Mouse (Mus musculus) skeletal muscle tissue, adult 2 months (tissue): Measurements from ENCODE around the gene Cenpo.
"Not testable (repeated sequence)": the region's sequence is repeated elsewhere in the genome, so short reads cannot be mapped to it uniquely, and the experiment has no call there.

Source experiments
- DNase-seq: peaks from one replicate; pipeline ENCODE4 v3.0.0-alpha.2; 2012; ENCODE audit warnings: low read depth, low spot score

The Cenpo gene

GRCm38 (mm10) chr12:4233572-4234508, at the start of gene Cenpo, which contains the start of gene Ptrhd1:
Cenpo (minus strand) TSS chr12:4234294.
Ptrhd1 (plus strand) TSS chr12:4234027.
- peak; percentile 96 for DNase-seq

DNA sequence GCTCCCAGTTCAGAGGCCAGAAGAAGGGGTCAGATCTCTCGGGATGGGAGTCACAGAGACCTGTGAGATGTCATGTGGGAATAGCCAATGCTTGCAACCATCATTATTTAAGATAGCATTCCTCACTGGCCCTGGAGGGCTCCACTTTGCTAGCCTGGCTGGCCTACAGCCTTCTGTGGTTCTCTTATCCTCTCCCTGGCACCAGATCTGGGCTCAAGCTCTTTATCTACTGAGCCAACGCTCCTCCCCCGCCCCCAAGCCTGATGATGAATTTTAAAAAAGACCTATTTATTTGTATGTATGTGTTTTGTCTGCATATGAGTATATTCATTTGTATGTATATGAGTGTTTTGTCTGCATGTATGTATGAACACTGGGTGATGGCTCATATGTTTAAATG, 45.8 kb upstream of the Cenpo start:
- no peak for DNase-seq

DNA sequence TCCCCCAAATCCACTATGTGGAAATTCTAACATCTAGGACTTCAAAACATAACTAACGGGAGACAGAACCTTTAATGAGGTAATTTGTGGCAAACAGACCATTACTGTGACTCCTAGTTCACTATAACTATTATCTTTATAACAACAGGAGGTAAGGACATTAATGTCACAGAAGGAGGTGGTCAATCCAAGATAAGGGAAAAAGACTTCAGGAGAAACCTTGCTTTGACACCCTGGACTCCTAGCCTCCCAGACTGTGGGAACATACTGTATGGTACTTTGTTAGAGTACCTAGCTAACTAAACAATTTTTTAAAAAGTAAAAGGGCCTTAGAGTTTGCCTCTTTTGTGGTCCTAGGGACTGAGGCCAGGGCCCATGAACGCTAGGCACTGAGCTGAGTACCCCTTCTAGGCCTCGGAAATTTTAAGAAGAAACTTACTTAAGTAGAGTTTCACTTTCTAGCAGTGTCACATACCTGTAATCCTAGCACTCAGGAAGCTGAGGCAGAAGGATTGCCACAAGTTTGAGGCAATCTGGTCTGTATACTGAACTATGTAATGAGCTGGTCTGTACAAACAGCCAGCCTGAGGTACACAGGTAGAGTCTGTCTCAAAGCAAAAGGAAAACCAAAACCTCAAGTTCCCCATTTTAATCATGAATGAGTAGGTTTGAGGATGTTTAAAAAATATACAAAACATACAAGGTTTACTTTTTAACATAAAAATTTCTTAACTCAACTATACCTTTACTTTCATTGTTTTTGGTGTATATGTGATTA, 45.1 kb upstream of the Cenpo start:
- no peak for DNase-seq

DNA sequence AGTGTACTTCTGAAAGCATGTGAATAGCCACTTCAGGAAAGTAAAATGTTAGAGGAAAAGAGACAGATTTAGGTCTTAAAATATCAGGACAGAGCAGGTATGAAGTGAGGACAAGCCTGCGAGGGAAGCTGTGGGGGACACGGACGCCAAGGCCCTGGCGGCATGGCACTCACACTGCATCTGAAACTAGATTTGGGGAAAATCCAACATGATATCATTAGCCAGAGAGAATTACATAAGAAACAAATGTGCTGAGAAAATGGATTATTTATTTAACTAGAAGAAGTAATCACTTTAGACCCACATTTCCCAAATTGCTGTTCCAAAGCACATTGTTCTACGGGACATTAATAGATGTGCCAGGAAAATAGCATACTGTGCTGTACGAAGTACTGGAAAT, 37.0 kb upstream of the Cenpo start:
- no peak for DNase-seq

DNA sequence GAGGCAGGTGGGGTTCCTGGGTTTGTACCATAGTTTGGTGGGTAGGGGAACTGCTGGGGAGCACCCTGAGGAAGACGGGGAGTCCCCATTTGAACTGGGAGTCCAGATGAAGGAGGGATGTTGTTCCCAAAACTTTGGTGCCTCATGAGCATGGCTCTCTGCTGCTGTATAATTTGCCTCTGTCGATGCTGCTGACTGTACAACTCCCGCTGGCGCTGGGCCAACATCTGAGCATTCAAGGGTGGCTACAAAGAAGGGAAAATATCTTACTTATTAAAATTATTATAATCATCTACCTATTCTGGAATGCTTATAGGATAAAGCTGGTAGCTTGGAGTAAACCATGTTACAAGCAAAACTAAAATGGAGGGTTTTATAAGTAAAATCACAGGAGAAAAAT, 33.7 kb upstream of the Cenpo start:
- DNase-seq = no peak

DNA sequence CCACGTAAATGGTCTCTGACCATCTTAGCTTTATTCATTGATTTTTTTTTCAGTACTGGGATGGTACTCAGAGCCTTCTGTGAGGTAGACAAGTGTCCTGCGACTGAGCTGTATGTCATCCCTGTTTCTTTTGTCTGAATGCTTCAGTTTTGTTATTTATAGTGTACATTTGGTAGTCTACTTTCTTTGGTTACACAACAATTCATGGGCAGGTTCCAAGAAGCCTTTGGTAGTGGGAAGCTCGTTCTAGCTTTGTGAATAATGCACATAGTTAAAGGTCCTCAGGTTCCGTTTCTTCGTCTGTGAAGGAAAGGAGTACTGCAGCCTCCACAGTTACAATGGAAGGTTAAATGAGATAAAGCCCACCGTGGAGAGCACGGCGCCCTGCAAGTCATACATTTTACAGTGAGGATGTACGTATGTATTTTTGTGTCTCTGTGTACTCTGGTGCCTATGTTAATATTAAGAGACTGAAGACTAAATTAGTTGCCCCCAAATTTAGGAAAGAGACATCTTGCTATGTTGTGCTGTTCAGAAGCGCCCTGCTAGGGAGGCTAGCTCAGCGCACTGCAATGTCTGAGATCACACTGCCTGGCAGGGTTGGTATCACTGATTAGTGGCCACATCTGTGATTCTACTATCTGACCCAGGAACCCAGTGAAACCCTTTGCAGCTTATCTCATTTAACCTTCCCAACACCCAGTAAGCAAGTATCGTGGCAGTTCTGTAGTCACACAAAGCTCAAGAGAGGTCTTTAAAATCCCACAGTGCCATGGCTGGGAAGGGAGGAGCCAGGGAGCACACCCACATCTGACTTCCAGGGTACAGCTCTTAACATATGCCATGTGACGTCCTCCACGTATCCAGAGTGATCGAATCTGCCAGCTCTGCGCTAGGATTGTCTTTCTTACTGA, 18.9 kb upstream of the Cenpo start:
- peak; percentile 49 for DNase-seq

- DNase-seq = no peak
These were observed 15.7 kb upstream of the Cenpo start for GRCm38 (mm10) chr12:4249786-4250185.

- no peak for DNase-seq
These were observed 11.6 kb upstream of the Cenpo start for GRCm38 (mm10) chr12:4245742-4246141.

DNA sequence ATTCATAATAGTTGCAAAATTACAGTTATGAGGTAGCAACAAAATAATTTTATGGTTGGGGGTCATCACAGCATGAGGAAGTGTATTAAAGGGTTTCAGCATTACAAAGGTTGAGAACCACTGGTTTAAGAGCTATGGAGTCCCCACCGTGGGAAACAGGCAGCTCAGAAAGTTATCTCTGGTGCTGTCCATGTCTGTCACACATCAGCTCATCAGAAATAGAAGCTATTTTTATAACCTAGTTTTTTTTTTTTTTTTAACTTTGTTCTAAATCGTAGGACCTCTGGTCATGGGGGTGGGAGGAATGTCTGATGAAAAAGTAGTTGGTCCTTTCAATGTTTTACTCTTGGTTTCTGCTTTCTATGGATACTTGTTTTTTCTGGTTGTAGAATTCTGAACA, 9.7 kb upstream of the Cenpo start:
- no peak for DNase-seq

DNA sequence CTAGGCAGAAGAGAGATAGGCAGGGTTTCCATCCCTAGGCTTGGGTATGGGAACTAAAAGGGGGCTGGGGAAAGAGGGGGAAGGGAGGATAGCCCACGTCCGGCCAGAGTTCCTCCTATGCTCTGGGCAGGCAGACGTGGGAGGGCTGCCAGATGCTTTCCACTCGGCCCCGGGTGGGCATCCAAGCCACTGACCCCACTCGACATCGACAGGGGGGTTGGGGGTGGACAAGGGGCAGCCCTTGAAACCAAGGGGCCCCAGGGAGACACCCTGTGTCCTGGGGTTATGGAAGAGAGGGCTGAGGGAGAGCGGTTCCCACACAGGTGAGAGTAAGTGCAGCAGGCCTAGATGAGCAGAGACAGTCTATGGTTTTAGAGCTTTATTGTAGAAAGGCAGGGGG, 6.2 kb upstream of the Cenpo start:
- not testable (repeated sequence) for DNase-seq

GRCm38 (mm10) chr12:4237481-4237880, 3.4 kb upstream of the Cenpo start:
- no peak for DNase-seq

DNA sequence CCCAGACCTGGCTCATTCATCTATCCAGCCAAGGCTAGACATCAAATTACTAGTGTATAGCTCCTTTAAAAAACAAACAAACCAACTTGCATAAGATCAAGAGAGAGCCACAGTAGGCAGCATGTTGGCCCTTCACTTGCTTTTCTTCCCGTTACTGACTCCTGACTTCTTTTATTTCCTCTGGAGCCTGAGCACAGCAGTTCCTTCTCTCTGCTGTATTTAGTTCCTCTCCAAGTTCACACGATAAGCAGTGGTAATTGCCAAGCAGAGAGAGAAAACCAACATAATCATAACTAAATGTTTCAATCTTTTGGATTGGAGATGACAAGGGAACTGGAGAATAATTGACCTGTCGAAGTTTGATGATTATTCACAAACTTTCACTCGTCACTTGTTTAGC, 1.3 kb downstream of the Cenpo start:
- no peak for DNase-seq

DNA sequence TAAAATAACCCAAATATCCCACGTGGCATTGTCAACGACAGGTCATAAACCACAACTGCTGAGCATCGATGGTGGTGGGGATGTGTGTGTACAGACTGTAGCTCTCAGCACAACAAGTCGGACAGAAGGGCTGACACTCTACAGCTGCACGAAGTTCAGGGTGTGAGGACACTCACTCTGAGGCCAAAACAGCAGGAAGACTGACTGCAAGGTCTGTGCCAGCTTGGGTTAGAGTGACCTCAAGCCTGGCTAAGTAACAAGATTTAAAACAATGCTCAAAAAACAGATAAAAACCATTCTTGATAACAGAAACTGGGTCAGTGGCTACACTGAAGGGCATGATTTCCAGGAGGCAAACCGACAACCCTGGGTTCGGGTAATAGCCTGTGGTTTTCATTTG, 3.9 kb downstream of the Cenpo start:
- no peak for DNase-seq

- no peak for DNase-seq
These were observed 21.2 kb downstream of the Cenpo start for GRCm38 (mm10) chr12:4212908-4213307.

- DNase-seq = peak; percentile 34
These were observed 22.9 kb downstream of the Cenpo start for GRCm38 (mm10) chr12:4211174-4211573.

GRCm38 (mm10) chr12:4209196-4209595, 24.9 kb downstream of the Cenpo start:
- no peak for DNase-seq

GRCm38 (mm10) chr12:4208405-4209133, 25.5 kb downstream of the Cenpo start:
- DNase-seq = peak; percentile 30

GRCm38 (mm10) chr12:4206106-4206505, 28.0 kb downstream of the Cenpo start:
- DNase-seq = no peak

- DNase-seq = no peak
These were observed 31.9 kb downstream of the Cenpo start for GRCm38 (mm10) chr12:4202206-4202605.

- DNase-seq = peak; percentile 69
These were observed 32.5 kb downstream of the Cenpo start for GRCm38 (mm10) chr12:4201454-4202200.
